Mouse (Mus musculus): ENCODE data around the gene Sec63.
A peak's percentile ranks its signal among the peaks of the same experiment; 100 is the strongest.

Sec63 gene

GRCm38 (mm10) chr10:42830007-42830406 is 68.7 kb downstream of the Sec63 start:
- no peak for DNase-seq (ENCODE audit: low read depth, low spot score)

- DNase-seq (ENCODE audit: low read depth, low spot score) = no peak
Observed at GRCm38 (mm10) chr10:42830409-42830808, 69.1 kb downstream of the Sec63 start.

GRCm38 (mm10) chr10:42832677-42833076 is 71.4 kb downstream of the Sec63 start:
- DNase-seq (ENCODE audit: low read depth, low spot score) = peak; percentile 52

GRCm38 (mm10) chr10:42833871-42834727 is 72.8 kb downstream of the Sec63 start:
- no peak for DNase-seq (ENCODE audit: low read depth, low spot score)

- DNase-seq (ENCODE audit: low read depth, low spot score) = no peak
Observed at GRCm38 (mm10) chr10:42838106-42838505, 76.8 kb downstream of the Sec63 start.

- peak; percentile 83 for DNase-seq (ENCODE audit: low read depth, low spot score)
Observed at GRCm38 (mm10) chr10:42838736-42839135, 77.4 kb downstream of the Sec63 start.

GRCm38 (mm10) chr10:42840036-42840435 is 78.7 kb downstream of the Sec63 start:
- no peak for DNase-seq (ENCODE audit: low read depth, low spot score)

GRCm38 (mm10) chr10:42841531-42842195 is 80.4 kb downstream of the Sec63 start:
- peak; percentile 50 for DNase-seq (ENCODE audit: low read depth, low spot score)

- peak; percentile 61 for DNase-seq (ENCODE audit: low read depth, low spot score)
Observed at GRCm38 (mm10) chr10:42842358-42842757, 81.1 kb downstream of the Sec63 start.

- DNase-seq (ENCODE audit: low read depth, low spot score) = no peak
Observed at GRCm38 (mm10) chr10:42843416-42843815, 82.1 kb downstream of the Sec63 start.

- no peak for DNase-seq (ENCODE audit: low read depth, low spot score)
Observed at GRCm38 (mm10) chr10:42845480-42845879, 84.2 kb downstream of the Sec63 start.

- DNase-seq (ENCODE audit: low read depth, low spot score) = peak; percentile 60
Observed at GRCm38 (mm10) chr10:42848179-42849080, 87.1 kb downstream of the Sec63 start.

- DNase-seq (ENCODE audit: low read depth, low spot score) = no peak
Observed at GRCm38 (mm10) chr10:42849081-42849400, 87.7 kb downstream of the Sec63 start.

GRCm38 (mm10) chr10:42854838-42855237 is 93.5 kb downstream of the Sec63 start:
- no peak for DNase-seq (ENCODE audit: low read depth, low spot score)

GRCm38 (mm10) chr10:42855250-42855649 is 94.0 kb downstream of the Sec63 start:
- DNase-seq (ENCODE audit: low read depth, low spot score) = no peak

- DNase-seq (ENCODE audit: low read depth, low spot score) = no peak
Observed at GRCm38 (mm10) chr10:42856574-42856973, 95.3 kb downstream of the Sec63 start.

- DNase-seq (ENCODE audit: low read depth, low spot score) = no peak
Observed at GRCm38 (mm10) chr10:42857021-42857420, 95.7 kb downstream of the Sec63 start.

GRCm38 (mm10) chr10:42859781-42860158 is 98.5 kb downstream of the Sec63 start:
- DNase-seq (ENCODE audit: low read depth, low spot score) = no peak

- DNase-seq (ENCODE audit: low read depth, low spot score) = peak; percentile 96
Observed at GRCm38 (mm10) chr10:42860159-42860911, 99.0 kb downstream of the Sec63 start, which contains the start of gene Scml4. Gene Scml4, plus strand, starts transcription at chr10:42860370.

GRCm38 (mm10) chr10:42861446-42861845 is 100.2 kb downstream of the Sec63 start:
- DNase-seq (ENCODE audit: low read depth, low spot score) = peak; percentile 69

GRCm38 (mm10) chr10:42862102-42862740 is 100.9 kb downstream of the Sec63 start:
- peak; percentile 91 for DNase-seq (ENCODE audit: low read depth, low spot score)
